23 mouse cellular contexts compared by ENCODE assay signal in genomic region chr1:191915586-191915985, GRCm38 (mm10). TPM values are rescaled to one million over a fixed set of nuclear protein-coding genes. Genes with fewer than 3 reads are reported as not detected.
DNase-seq lines count a peak whose midpoint lies in the region; ATAC-seq and TF ChIP-seq lines count a peak whose summit lies in the region.
"Had no signal": no experiment of that assay in that cellular context is flagged by ENCODE, and none has a peak within 500 bp of the region (broad histone marks: within the 10 kb centered on the region; RNA-seq: fewer than 3 reads in every experiment).

No protein-coding gene starts in this region.

- no peaks in the 10 kb centered on the region for H3K27me3 ChIP-seq in liver, embryonic 12.5 days (replicated peaks)
- H3K27me3 ChIP-seq in liver, postnatal 0 days (ENCODE audit: insufficient read depth, low read length) = no peaks in the 10 kb centered on the region
- H3K27me3 ChIP-seq in C2C12 (ENCODE audit: control insufficient read depth, insufficient read depth, insufficient read length) (no peaks in the 10 kb centered on the region), myocyte (ENCODE audit: control insufficient read depth, insufficient read depth, insufficient read length) (no peaks in the 10 kb centered on the region)
- H3K27me3 ChIP-seq: CH12.LX; embryonic facial prominence, embryonic 12.5 days; forebrain, embryonic 13.5 days; forebrain, embryonic 15.5 days; Patski had no signal

- no peaks in the 10 kb centered on the region for H3K9me3 ChIP-seq in liver, embryonic 12.5 days (replicated peaks)
- no peaks in the 10 kb centered on the region for H3K9me3 ChIP-seq in liver, postnatal 0 days (ENCODE audit: low read length)
- H3K9me3 ChIP-seq: embryonic facial prominence, embryonic 10.5 days; embryonic facial prominence, embryonic 12.5 days; forebrain, embryonic 13.5 days; forebrain, embryonic 15.5 days; G1E had no signal

- intact Hi-C loops in gastrocnemius, postnatal 36 days (cut with DNase I) = no loop called here

- H3ac ChIP-seq in C2C12 (ENCODE audit: control insufficient read depth, insufficient read length, low read depth) (no peak overlapping the region), myocyte (ENCODE audit: control insufficient read depth, insufficient read length) (no peak overlapping the region)

- no peak overlapping the region for H3K27ac ChIP-seq in liver, embryonic 12.5 days
- no peak overlapping the region for H3K27ac ChIP-seq in liver, postnatal 0 days (ENCODE audit: low read depth)
- H3K27ac ChIP-seq: embryonic facial prominence, embryonic 10.5 days; embryonic facial prominence, embryonic 12.5 days; forebrain, embryonic 13.5 days; forebrain, embryonic 15.5 days had no signal

- no peak for TF ChIP-seq POLR2A in myocyte (IDR thresholded peaks at IDR 0.05; ENCODE audit: insufficient read length, low read depth)

- no peak overlapping the region for H3K4me2 ChIP-seq in liver, embryonic 12.5 days
- H3K4me2 ChIP-seq in liver, postnatal 0 days (ENCODE audit: low read depth, low read length) = no peak overlapping the region
- no peak overlapping the region for H3K4me2 ChIP-seq in myocyte (ENCODE audit: low read depth)
- H3K4me2 ChIP-seq: embryonic facial prominence, embryonic 12.5 days; forebrain, embryonic 13.5 days; forebrain, embryonic 15.5 days had no signal

- TF ChIP-seq CTCF in liver, postnatal 0 days (IDR thresholded peaks at IDR 0.05; ENCODE audit: low read depth) = no peak
- no peak for TF ChIP-seq CTCF in C2C12 (IDR thresholded peaks at IDR 0.05; ENCODE audit: control insufficient read depth, insufficient read depth, insufficient read length)

- peaks cover 33% of the 10 kb centered on the region for H3K36me3 ChIP-seq in liver, embryonic 12.5 days
- H3K36me3 ChIP-seq in liver, postnatal 0 days (replicated peaks; ENCODE audit: insufficient read depth, low read length) = 0 out of 2 replicates have a peak, but pooled peaks cover 3% of the 10 kb centered on the region
- H3K36me3 ChIP-seq in C2C12 (ENCODE audit: control insufficient read depth, insufficient read depth) (no peaks in the 10 kb centered on the region), myocyte (ENCODE audit: control insufficient read depth, insufficient read depth) (no peaks in the 10 kb centered on the region)
- H3K36me3 ChIP-seq: embryonic facial prominence, embryonic 12.5 days; forebrain, embryonic 15.5 days had no signal

- no peak overlapping the region for H3K4me3 ChIP-seq in liver, embryonic 12.5 days
- no peak overlapping the region for H3K4me3 ChIP-seq in liver, postnatal 0 days (ENCODE audit: low read depth, low read length)
- H3K4me3 ChIP-seq in C2C12 (ENCODE audit: insufficient read depth, poor library complexity, severe bottlenecking) = no peak overlapping the region
- no peak overlapping the region for H3K4me3 ChIP-seq in myocyte
- H3K4me3 ChIP-seq: embryonic facial prominence, embryonic 10.5 days; embryonic facial prominence, embryonic 12.5 days; forebrain, embryonic 13.5 days; forebrain, embryonic 15.5 days had no signal

- 0 out of 2 replicates have a peak, but pooled peaks have one; percentile 7 for ATAC-seq in liver, embryonic 12.5 days
- ATAC-seq in liver, postnatal 0 days = no peak
- ATAC-seq: activated CD4-positive, CD25-positive, alpha-beta regulatory T cell, adult 4 months; CD4-positive, CD25-positive, alpha-beta regulatory T cell, adult 4 months; forebrain, embryonic 13.5 days; forebrain, embryonic 15.5 days; forebrain, postnatal 0 days; Patski had no signal

- no peak for TF ChIP-seq EP300 in liver, postnatal 0 days (IDR thresholded peaks at IDR 0.05; ENCODE audit: low read depth)

- DNase-seq in liver, postnatal 0 days = no peak
- DNase-seq in gastrocnemius, postnatal 36 days = no peak
- DNase-seq: adrenal gland, adult 8-10 months; adrenal gland, postnatal 14 days; adrenal gland, postnatal 36 days; cerebellum, adult 11-12 months; cerebellum, adult 2 months; cerebellum, adult 9-10 months; cerebellum, postnatal 10 days; cerebellum, postnatal 25 days; forebrain, postnatal 0 days had no signal

- 59% methylated on average over 1 of the region's 1 CpGs for WGBS in liver, embryonic 12.5 days (ENCODE audit: insufficient replicate concordance)
- 56% methylated on average over 1 of the region's 1 CpGs for WGBS in liver, postnatal 0 days (ENCODE audit: insufficient replicate concordance)

- H3K79me2 ChIP-seq in C2C12 (ENCODE audit: control insufficient read depth, insufficient read depth) = no peaks in the 10 kb centered on the region
- H3K79me2 ChIP-seq in myocyte (ENCODE audit: control insufficient read depth, insufficient read depth) = peaks cover 5% of the 10 kb centered on the region

- no peaks in the 10 kb centered on the region for H3K79me3 ChIP-seq in C2C12 (ENCODE audit: low read depth)

- H3K4me1 ChIP-seq in liver, embryonic 12.5 days = peaks cover 18% of the 10 kb centered on the region
- peaks cover 10% of the 10 kb centered on the region for H3K4me1 ChIP-seq in liver, postnatal 0 days (ENCODE audit: insufficient read depth)

- no peak overlapping the region for H3K9ac ChIP-seq in liver, embryonic 12.5 days
- no peak overlapping the region for H3K9ac ChIP-seq in liver, postnatal 0 days (replicated peaks)
- H3K9ac ChIP-seq: embryonic facial prominence, embryonic 12.5 days; forebrain, embryonic 13.5 days; forebrain, embryonic 15.5 days; forebrain, postnatal 0 days had no signal

TF ChIP-seq in C2C12, 6 proteins besides CTCF, POLR2A, EP300 and RAD21:
- TF ChIP-seq FOSL1 (IDR thresholded peaks at IDR 0.05; ENCODE audit: insufficient read depth, low read length, poor library complexity, severe bottlenecking) = no peak
- no peak for TF ChIP-seq USF1 (IDR thresholded peaks at IDR 0.05; ENCODE audit: low read depth)
- TF ChIP-seq MYOD1 (IDR thresholded peaks at IDR 0.05; ENCODE audit: control insufficient read depth, insufficient read length, low read depth) = peak; percentile 77
- no peak for TF ChIP-seq MAX (IDR thresholded peaks at IDR 0.05)

TF ChIP-seq in myocyte, 11 proteins besides CTCF, POLR2A, EP300 and RAD21:
- TF ChIP-seq MYOD1 (IDR thresholded peaks at IDR 0.05; ENCODE audit: control insufficient read depth in 1 of 3, insufficient read length in 2 of 3, low read depth in 2 of 3) = peak in 2 of 3 experiments; percentile 61 to 66
- TF ChIP-seq MYOG (IDR thresholded peaks at IDR 0.05; ENCODE audit: control insufficient read depth in 1 of 3, insufficient read depth in 1 of 3, insufficient read length in 2 of 3, low read depth in 2 of 3) = peak in 1 of 3 experiments; percentile 35
- no peak for TF ChIP-seq USF1 (IDR thresholded peaks at IDR 0.05; ENCODE audit: low read depth)
TF ChIP-seq in myocyte: peak in this region for 2.

RNA-seq across cellular contexts. Expression of gene Slc30a1, which starts 9.0 kb away (rescaled TPM):
- 6.0 and 7.2 TPM in 2 replicates for polyA plus RNA-seq in liver, embryonic 12.5 days (2016; fragmentation: Nextera tagmentation; extraction: Ambion mirVana)
- 4.3 and 7.0 TPM in 2 replicates for polyA plus RNA-seq in liver, postnatal 0 days (2015; fragmentation: Nextera tagmentation; extraction: Ambion mirVana)
- 3.5 TPM for polyA plus RNA-seq in C2C12 (2012; fragmentation: generic; extraction: Trizol)
- polyA plus RNA-seq in myocyte (2012; fragmentation: generic; extraction: Trizol) = 3.9 TPM
- 1 to 10 TPM; 5.6 to 7.7 TPM for total RNA-seq in gastrocnemius, postnatal 36 days (2021)
